In genomic region chr14:20480195-20480579, GRCm38 (mm10) we compare ENCODE assay signal across 8 mouse cellular contexts. TPM values are rescaled to one million over a fixed set of nuclear protein-coding genes. Genes with fewer than 3 reads are reported as not detected.
DNase-seq lines count a peak whose midpoint lies in the region; ATAC-seq and TF ChIP-seq lines count a peak whose summit lies in the region.

No protein-coding gene starts in this region.

- ATAC-seq in kidney, embryonic 15.5 days (replicated peaks; ENCODE audit: low FRiP score), result no peak; the same call in 1 of the 2 replicates
- 0 out of 2 replicates have a peak, but pooled peaks have one; percentile 13 for ATAC-seq in hindbrain, embryonic 16.5 days
- no peak for ATAC-seq in midbrain, embryonic 16.5 days
- no peak for ATAC-seq in megakaryocyte-erythroid progenitor cell, adult 5-6 weeks (replicated peaks; ENCODE audit: low FRiP score, low TSS enrichment, poor library complexity, severe bottlenecking)

- no peaks in the 10 kb centered on the region for H3K27me3 ChIP-seq in kidney, embryonic 15.5 days
- no peaks in the 10 kb centered on the region for H3K27me3 ChIP-seq in hindbrain, embryonic 16.5 days (replicated peaks; ENCODE audit: control insufficient read depth, insufficient read depth, low read length)
- no peaks in the 10 kb centered on the region for H3K27me3 ChIP-seq in midbrain, embryonic 16.5 days (ENCODE audit: control insufficient read depth, insufficient read depth, low read depth, low read length)

- no peaks in the 10 kb centered on the region for H3K9me3 ChIP-seq in kidney, embryonic 15.5 days (replicated peaks)
- no peaks in the 10 kb centered on the region for H3K9me3 ChIP-seq in hindbrain, embryonic 16.5 days (ENCODE audit: control insufficient read depth, low read length)
- H3K9me3 ChIP-seq in midbrain, embryonic 16.5 days (replicated peaks; ENCODE audit: control insufficient read depth, low read length, poor library complexity, severe bottlenecking), result no peaks in the 10 kb centered on the region

- no peak overlapping the region for H3K27ac ChIP-seq in kidney, embryonic 15.5 days
- H3K27ac ChIP-seq in cortical plate, adult 2 months (ENCODE audit: insufficient read depth, low read length), result no peak overlapping the region
- H3K27ac ChIP-seq in hindbrain, embryonic 16.5 days (ENCODE audit: low read depth, low read length), result no peak overlapping the region
- no peak overlapping the region for H3K27ac ChIP-seq in midbrain, embryonic 16.5 days (ENCODE audit: low read length)

- no peak for TF ChIP-seq POLR2A in cortical plate, adult 2 months (IDR thresholded peaks at IDR 0.05; ENCODE audit: extremely low read depth, insufficient read depth, low read length)

- WGBS in kidney, embryonic 15.5 days, result 44% methylated on average over 1 of the region's 1 CpGs
- WGBS in hindbrain, embryonic 16.5 days, result 62% methylated on average over 1 of the region's 1 CpGs
- 66% methylated on average over 1 of the region's 1 CpGs for WGBS in midbrain, embryonic 16.5 days

- TF ChIP-seq CTCF in cortical plate, adult 2 months (IDR thresholded peaks at IDR 0.05; ENCODE audit: extremely low read depth, insufficient read depth, low read length), result no peak

- peak overlapping the region; percentile 54; the same call in 1 of the 2 replicates for H3K9ac ChIP-seq in kidney, embryonic 15.5 days
- H3K9ac ChIP-seq in hindbrain, embryonic 16.5 days (ENCODE audit: low read depth, low read length), result peak overlapping the region; percentile 76
- H3K9ac ChIP-seq in midbrain, embryonic 16.5 days (ENCODE audit: low read depth, low read length), result peak overlapping the region; percentile 76; the same call in 1 of the 2 replicates

- peak overlapping the region; percentile 70 for H3K4me2 ChIP-seq in kidney, embryonic 15.5 days
- peak overlapping the region; percentile 84 for H3K4me2 ChIP-seq in hindbrain, embryonic 16.5 days (ENCODE audit: low read length)
- peak overlapping the region; percentile 89 for H3K4me2 ChIP-seq in midbrain, embryonic 16.5 days (ENCODE audit: low read length)

- H3K4me1 ChIP-seq in kidney, embryonic 15.5 days, result peaks cover 7% of the 10 kb centered on the region; the same call in 1 of the 2 replicates
- peaks cover 2% of the 10 kb centered on the region; the same call in 1 of the 2 replicates for H3K4me1 ChIP-seq in cortical plate, adult 2 months (ENCODE audit: control insufficient read depth, insufficient read depth, low read length)
- H3K4me1 ChIP-seq in hindbrain, embryonic 16.5 days (ENCODE audit: control insufficient read depth, insufficient read depth, low read depth, low read length), result no peaks in the 10 kb centered on the region
- peaks cover 5% of the 10 kb centered on the region; the same call in 1 of the 2 replicates for H3K4me1 ChIP-seq in midbrain, embryonic 16.5 days (ENCODE audit: control insufficient read depth, insufficient read depth, low read length)

- no peak for DNase-seq in kidney, postnatal 10 days
- DNase-seq in cerebellum, postnatal 10 days, result no peak
- no peak for DNase-seq in urinary bladder, postnatal 36 days (ENCODE audit: low spot score in 2 of 2)

- H3K36me3 ChIP-seq in kidney, embryonic 15.5 days, result peaks cover 16% of the 10 kb centered on the region
- no peaks in the 10 kb centered on the region for H3K36me3 ChIP-seq in hindbrain, embryonic 16.5 days (ENCODE audit: control insufficient read depth, insufficient read depth, low read length)
- no peaks in the 10 kb centered on the region for H3K36me3 ChIP-seq in midbrain, embryonic 16.5 days (ENCODE audit: control insufficient read depth, insufficient read depth, low read length)

- peak overlapping the region; percentile 65 for H3K4me3 ChIP-seq in kidney, embryonic 15.5 days (replicated peaks)
- H3K4me3 ChIP-seq in cortical plate, adult 2 months (ENCODE audit: insufficient read depth, low read length), result peak overlapping the region; percentile 93
- H3K4me3 ChIP-seq in hindbrain, embryonic 16.5 days (ENCODE audit: low read length), result peak overlapping the region; percentile 70
- peak overlapping the region; percentile 77 for H3K4me3 ChIP-seq in midbrain, embryonic 16.5 days (ENCODE audit: low read depth, low read length)

RNA-seq across cellular contexts. Expression of gene Anxa7, which starts 0.3 kb away (rescaled TPM):
- polyA plus RNA-seq in kidney, embryonic 15.5 days (2015; fragmentation: Nextera tagmentation; extraction: Ambion mirVana), result 38.3 and 39.9 TPM in 2 replicates
- polyA plus RNA-seq in cortical plate, adult 2 months (2012; rRNA removed), result 86.0 and 89.0 TPM in 2 replicates
- polyA plus RNA-seq in hindbrain, embryonic 16.5 days (2015; fragmentation: Nextera tagmentation; extraction: Ambion mirVana), result 20.6 and 20.8 TPM in 2 replicates
- polyA plus RNA-seq in midbrain, embryonic 16.5 days (2015; fragmentation: Nextera tagmentation; extraction: Ambion mirVana), result 13.1 and 16.1 TPM in 2 replicates
- 89.1 and 89.2 TPM in 2 replicates for total RNA-seq in megakaryocyte-erythroid progenitor cell, adult 5-6 weeks (2014; fragmentation: Nextera tagmentation)
- total RNA-seq in megakaryocyte-erythroid progenitor cell, adult 5-6 weeks (2017), result 72.3 and 79.6 TPM in 2 replicates

RNA-seq across cellular contexts. Expression of gene Mss51, which starts 16.5 kb away (rescaled TPM):
- polyA plus RNA-seq in kidney, embryonic 15.5 days (2015; fragmentation: Nextera tagmentation; extraction: Ambion mirVana), result 0.63 and 1.0 TPM in 2 replicates
- 0.33 and 0.42 TPM in 2 replicates for polyA plus RNA-seq in cortical plate, adult 2 months (2012; rRNA removed)
- 0.30 and 0.41 TPM in 2 replicates for polyA plus RNA-seq in hindbrain, embryonic 16.5 days (2015; fragmentation: Nextera tagmentation; extraction: Ambion mirVana)
- 0.26 and 0.45 TPM in 2 replicates for polyA plus RNA-seq in midbrain, embryonic 16.5 days (2015; fragmentation: Nextera tagmentation; extraction: Ambion mirVana)
- 1.4 and 5.4 TPM in 2 replicates for total RNA-seq in megakaryocyte-erythroid progenitor cell, adult 5-6 weeks (2014; fragmentation: Nextera tagmentation)
- 0.80 TPM in 1 of 2 replicates, not detected in the other for total RNA-seq in megakaryocyte-erythroid progenitor cell, adult 5-6 weeks (2017)

RNA-seq across cellular contexts. Expression of gene Cfap70, which starts 28.2 kb away (rescaled TPM):
- 0.50 and 0.82 TPM in 2 replicates for polyA plus RNA-seq in kidney, embryonic 15.5 days (2015; fragmentation: Nextera tagmentation; extraction: Ambion mirVana)
- 1.5 and 3.3 TPM in 2 replicates for polyA plus RNA-seq in cortical plate, adult 2 months (2012; rRNA removed)
- polyA plus RNA-seq in hindbrain, embryonic 16.5 days (2015; fragmentation: Nextera tagmentation; extraction: Ambion mirVana), result 1.2 and 1.9 TPM in 2 replicates
- polyA plus RNA-seq in midbrain, embryonic 16.5 days (2015; fragmentation: Nextera tagmentation; extraction: Ambion mirVana), result 1.3 and 2.4 TPM in 2 replicates
- not detected in 2 replicates for total RNA-seq in megakaryocyte-erythroid progenitor cell, adult 5-6 weeks (2014; fragmentation: Nextera tagmentation)
- total RNA-seq in megakaryocyte-erythroid progenitor cell, adult 5-6 weeks (2017), result not detected in 2 replicates
